Mouse (Mus musculus): ENCODE results near the gene Rbm12. TPM values are rescaled to one million over a fixed set of nuclear protein-coding genes. Genes with fewer than 3 reads are reported as not detected.
"Not testable (repeated sequence)": the region's sequence is repeated elsewhere in the genome, so short reads cannot be mapped to it uniquely, and the experiment has no call there.

Gene Rbm12
- polyA plus RNA-seq, 1 experiment, result 27.4 TPM

DNA sequence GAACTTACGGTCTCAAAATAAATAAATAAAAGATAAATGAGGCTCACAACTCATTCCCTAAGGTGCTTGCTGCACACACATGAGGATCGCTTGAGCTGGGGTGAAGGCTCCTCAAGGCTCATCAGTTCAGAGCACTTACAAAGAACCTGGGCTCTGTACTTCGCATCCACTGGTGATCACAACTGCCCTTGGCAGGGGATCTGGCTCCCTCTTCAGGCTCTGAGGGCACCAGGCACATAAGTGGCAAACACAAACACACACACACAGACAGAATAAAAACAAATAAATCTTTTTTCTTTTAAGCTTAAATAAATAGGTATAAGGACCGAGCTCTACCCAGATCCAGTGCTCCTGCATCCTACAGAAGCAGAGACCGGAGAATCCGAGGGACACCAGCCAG, 23.9 kb upstream of the Rbm12 start:
- H3K4me3 ChIP-seq (ENCODE audit: insufficient read depth, low read length), result no peak overlapping the region
- no peak overlapping the region for H3K27ac ChIP-seq (ENCODE audit: insufficient read depth, low read length)
- TF ChIP-seq CTCF (IDR thresholded peaks at IDR 0.05; ENCODE audit: borderline replicate concordance, insufficient read depth, low read length) (peak; percentile 26; the same call in 1 of the 2 replicates), POLR2A (IDR thresholded peaks at IDR 0.05; ENCODE audit: low read depth, low read length) (no peak)
- no peaks in the 10 kb centered on the region for H3K4me1 ChIP-seq (ENCODE audit: control insufficient read depth, insufficient read depth, low read length)

DNA sequence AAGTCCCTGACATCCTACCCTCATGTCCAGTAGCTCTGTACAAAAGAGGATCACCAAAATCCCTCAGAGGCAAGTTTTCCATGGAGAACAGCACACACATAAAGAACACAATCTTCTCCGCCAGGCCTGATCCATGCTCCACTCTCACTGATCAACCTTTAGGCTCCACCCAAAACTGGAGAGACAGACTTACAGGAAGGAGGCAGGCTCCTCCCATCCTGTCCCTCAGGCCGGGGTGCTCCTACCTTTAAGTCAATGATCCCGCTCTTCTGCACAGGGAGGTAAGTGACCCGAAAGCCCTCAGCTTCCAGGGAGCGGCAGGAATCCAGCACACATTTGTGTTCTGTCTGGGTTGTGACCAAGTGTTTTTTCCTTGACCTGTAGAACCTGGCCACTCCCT, 22.4 kb upstream of the Rbm12 start:
- Histone ChIP-seq H3K4me1 (ENCODE audit: control insufficient read depth, insufficient read depth, low read length) (no peaks in the 10 kb centered on the region), H3K27ac (ENCODE audit: insufficient read depth, low read length) (no peak overlapping the region), H3K4me3 (ENCODE audit: insufficient read depth, low read length) (no peak overlapping the region)
- no peak for TF ChIP-seq CTCF (IDR thresholded peaks at IDR 0.05; ENCODE audit: borderline replicate concordance, insufficient read depth, low read length)
- TF ChIP-seq POLR2A (IDR thresholded peaks at IDR 0.05; ENCODE audit: low read depth, low read length), result no peak

GRCm38 (mm10) chr2:156126992-156127391, 15.2 kb upstream of the Rbm12 start, which contains the start of gene Gm28036:
Gm28036 (minus strand) TSS chr2:156127092.
- no peak for TF ChIP-seq POLR2A (IDR thresholded peaks at IDR 0.05; ENCODE audit: low read depth, low read length)
- no peak for TF ChIP-seq CTCF (IDR thresholded peaks at IDR 0.05; ENCODE audit: borderline replicate concordance, insufficient read depth, low read length)
- Histone ChIP-seq H3K4me1 (ENCODE audit: control insufficient read depth, insufficient read depth, low read length) (no peaks in the 10 kb centered on the region), H3K4me3 (ENCODE audit: insufficient read depth, low read length) (no peak within 1 kb of the TSS), H3K27ac (ENCODE audit: insufficient read depth, low read length) (no peak within 1 kb of the TSS)

GRCm38 (mm10) chr2:156123731-156124130, 12.0 kb upstream of the Rbm12 start:
- no peak overlapping the region for H3K4me3 ChIP-seq (ENCODE audit: insufficient read depth, low read length)
- TF ChIP-seq POLR2A (IDR thresholded peaks at IDR 0.05; ENCODE audit: low read depth, low read length) (no peak), CTCF (IDR thresholded peaks at IDR 0.05; ENCODE audit: borderline replicate concordance, insufficient read depth, low read length) (no peak)

DNA sequence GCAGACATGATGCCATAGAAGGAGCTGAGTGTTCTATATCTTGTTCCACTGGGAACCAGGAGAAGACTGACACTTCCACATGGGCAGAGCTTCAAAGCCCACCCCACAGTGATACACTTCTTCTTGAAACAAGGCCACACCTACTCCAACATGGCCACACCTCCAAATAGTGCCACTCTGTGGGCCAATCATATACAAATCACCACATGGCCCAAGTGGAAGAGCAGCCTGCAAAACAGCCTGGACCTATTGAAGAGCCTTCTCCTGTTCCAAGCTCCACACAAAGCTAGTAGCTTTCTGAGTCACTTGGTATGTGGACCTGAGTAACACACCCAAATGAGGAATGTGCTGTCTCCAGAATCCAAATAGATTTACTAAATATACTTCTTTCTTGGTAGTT, 7.8 kb upstream of the Rbm12 start:
- Histone ChIP-seq H3K27ac (ENCODE audit: insufficient read depth, low read length) (no peak overlapping the region), H3K4me1 (ENCODE audit: control insufficient read depth, insufficient read depth, low read length) (peaks cover 4% of the 10 kb centered on the region), H3K4me3 (ENCODE audit: insufficient read depth, low read length) (no peak overlapping the region)
- TF ChIP-seq POLR2A (IDR thresholded peaks at IDR 0.05; ENCODE audit: low read depth, low read length) (no peak), CTCF (IDR thresholded peaks at IDR 0.05; ENCODE audit: borderline replicate concordance, insufficient read depth, low read length) (no peak)

More at GRCm38 (mm10) chr2:156123731-156124130, 12.0 kb upstream of the Rbm12 start:
- H3K4me1 ChIP-seq (ENCODE audit: control insufficient read depth, insufficient read depth, low read length), result peaks cover 4% of the 10 kb centered on the region
- H3K27ac ChIP-seq (ENCODE audit: insufficient read depth, low read length), result no peak overlapping the region

DNA sequence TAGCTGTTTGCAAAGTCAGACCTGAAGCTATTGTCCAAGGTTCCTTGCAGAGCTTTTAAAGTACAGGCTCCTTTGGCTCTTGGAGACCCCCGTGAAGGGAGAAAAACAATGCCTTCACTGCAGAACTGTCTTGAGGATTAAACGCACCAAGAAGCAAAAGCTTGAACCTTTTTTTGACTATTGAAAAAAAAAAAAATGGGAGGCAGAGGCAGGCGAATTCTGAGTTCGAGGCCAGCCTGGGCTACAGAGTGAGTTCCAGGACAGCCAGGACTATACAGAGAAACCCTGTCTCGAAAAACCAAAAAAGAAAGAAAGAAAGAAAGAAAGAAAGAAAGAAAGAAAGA, 274 bp upstream of the Rbm12 start:
- not testable (repeated sequence) for H3K4me1 ChIP-seq (ENCODE audit: control insufficient read depth, insufficient read depth, low read length); H3K27ac ChIP-seq (ENCODE audit: insufficient read depth, low read length)
- peak overlapping the region; percentile 98 for H3K4me3 ChIP-seq (ENCODE audit: insufficient read depth, low read length)

DNA sequence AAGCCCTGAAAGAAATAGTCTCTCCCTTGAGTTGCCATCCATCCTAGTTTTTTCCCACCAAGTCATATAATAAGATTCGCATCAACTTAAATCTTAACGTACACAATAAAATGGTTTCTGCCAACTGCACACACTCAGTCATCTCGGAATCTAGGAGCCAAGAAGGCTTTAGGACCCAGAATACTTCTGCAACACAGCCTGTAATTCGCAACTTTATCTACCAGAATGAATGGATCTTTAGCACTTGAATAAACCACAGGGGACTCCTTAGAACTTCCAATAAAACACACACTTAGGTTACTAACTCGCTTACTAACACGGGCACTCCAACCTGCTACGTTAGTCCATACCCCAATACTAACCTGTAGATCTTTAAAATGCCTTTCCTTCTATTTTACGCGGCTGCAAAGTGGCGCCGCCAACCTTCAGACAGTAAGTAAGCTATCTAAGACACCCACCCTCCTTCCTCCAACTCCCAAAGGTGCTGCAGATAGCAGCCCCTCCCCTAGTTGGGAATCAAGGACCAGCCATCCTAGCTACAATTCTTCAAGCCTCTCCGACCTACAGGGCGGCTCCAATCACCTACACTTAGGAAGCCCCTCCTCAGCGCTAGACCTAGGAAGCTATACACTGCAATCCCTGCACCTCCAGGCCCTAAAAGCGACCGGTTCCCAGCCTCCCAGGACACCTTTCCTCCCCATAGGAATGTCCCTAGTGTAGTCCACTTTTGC, 986 bp downstream of the Rbm12 start:
- Histone ChIP-seq H3K4me1 (ENCODE audit: control insufficient read depth, insufficient read depth, low read length) (no peaks in the 10 kb centered on the region; the same call in 1 of the 2 replicates), H3K4me3 (ENCODE audit: insufficient read depth, low read length) (peak overlapping the region; percentile 98), H3K27ac (ENCODE audit: insufficient read depth, low read length) (no peak overlapping the region)
- no peak for TF ChIP-seq POLR2A (IDR thresholded peaks at IDR 0.05; ENCODE audit: low read depth, low read length)
- no peak for TF ChIP-seq CTCF (IDR thresholded peaks at IDR 0.05; ENCODE audit: borderline replicate concordance, insufficient read depth, low read length)

GRCm38 (mm10) chr2:156091926-156092325, 19.9 kb downstream of the Rbm12 start:
- Histone ChIP-seq H3K4me1 (ENCODE audit: control insufficient read depth, insufficient read depth, low read length) (peaks cover 14% of the 10 kb centered on the region), H3K4me3 (ENCODE audit: insufficient read depth, low read length) (no peak overlapping the region), H3K27ac (ENCODE audit: insufficient read depth, low read length) (no peak overlapping the region)
- no peak for TF ChIP-seq POLR2A (IDR thresholded peaks at IDR 0.05; ENCODE audit: low read depth, low read length)
- TF ChIP-seq CTCF (IDR thresholded peaks at IDR 0.05; ENCODE audit: borderline replicate concordance, insufficient read depth, low read length), result no peak

DNA sequence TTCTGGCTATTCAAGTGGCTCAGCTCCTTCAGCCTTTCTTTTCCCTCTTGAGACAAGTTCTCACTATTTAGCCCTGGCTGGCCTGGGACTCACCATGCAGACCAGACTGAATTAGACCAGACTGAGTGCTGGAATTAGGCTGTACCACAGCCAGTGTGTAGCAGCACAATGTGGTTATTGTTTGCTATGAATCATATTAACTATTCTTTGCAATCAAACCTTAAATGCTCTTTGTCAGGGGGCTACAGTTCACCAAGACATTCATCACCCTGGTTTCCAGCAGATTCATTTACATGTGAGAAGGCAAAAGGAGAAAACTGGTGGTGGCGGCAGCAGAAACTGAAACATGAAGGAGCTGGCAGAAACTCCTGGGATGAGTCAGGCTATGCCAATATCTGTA, 22.0 kb downstream of the Rbm12 start:
- Histone ChIP-seq H3K4me3 (ENCODE audit: insufficient read depth, low read length) (no peak overlapping the region), H3K27ac (ENCODE audit: insufficient read depth, low read length) (no peak overlapping the region), H3K4me1 (ENCODE audit: control insufficient read depth, insufficient read depth, low read length) (peaks cover 15% of the 10 kb centered on the region)
- TF ChIP-seq CTCF (IDR thresholded peaks at IDR 0.05; ENCODE audit: borderline replicate concordance, insufficient read depth, low read length), result no peak
- no peak for TF ChIP-seq POLR2A (IDR thresholded peaks at IDR 0.05; ENCODE audit: low read depth, low read length)

GRCm38 (mm10) chr2:156087391-156088110, 24.2 kb downstream of the Rbm12 start:
- Histone ChIP-seq H3K4me3 (ENCODE audit: insufficient read depth, low read length) (no peak overlapping the region), H3K4me1 (ENCODE audit: control insufficient read depth, insufficient read depth, low read length) (peaks cover 15% of the 10 kb centered on the region), H3K27ac (ENCODE audit: insufficient read depth, low read length) (no peak overlapping the region)
- TF ChIP-seq CTCF (IDR thresholded peaks at IDR 0.05; ENCODE audit: borderline replicate concordance, insufficient read depth, low read length) (no peak), POLR2A (IDR thresholded peaks at IDR 0.05; ENCODE audit: low read depth, low read length) (no peak)

Measured in embryonic fibroblast, embryonic 13.5 days (primary cell).